Mouse (Mus musculus) CH12.LX (cell line): ENCODE measurements around the gene Galnt17.

Experiments used
- CTCF ChIP-seq, 2 experiments: IDR thresholded peaks in 1 of 2; conservative IDR thresholded peaks in 1 of 2; 2 replicates each; pipeline ENCODE4 v1.5.1; 2011 to 2012; ENCODE audit warnings: low read depth in 2 of 2, low read length in 2 of 2, improper control_type of control experiment in 1 of 2, inconsistent platforms in 1 of 2, mild to moderate bottlenecking in 1 of 2, moderate library complexity in 1 of 2
- EP300 ChIP-seq: IDR thresholded peaks from 2 replicates; pipeline ENCODE4 v1.6.1; 2011; ENCODE audit warnings: low read length, improper control_type of control experiment
- KAT2A ChIP-seq: IDR thresholded peaks from 2 replicates; pipeline ENCODE4 v1.6.1; 2012; ENCODE audit warnings: low read length, improper control_type of control experiment, inconsistent platforms; ENCODE audit not compliant: insufficient replicate concordance
- POLR2A ChIP-seq: IDR thresholded peaks from 2 replicates; pipeline ENCODE4 v1.6.1; 2011; ENCODE audit warnings: low read depth, mild to moderate bottlenecking, improper control_type of control experiment, low read length
- RCOR1 ChIP-seq: conservative IDR thresholded peaks from 2 replicates; pipeline ENCODE4 v1.6.1; 2012; ENCODE audit warnings: low read depth, mild to moderate bottlenecking, inconsistent platforms, low read length, improper control_type of control experiment

DNA sequence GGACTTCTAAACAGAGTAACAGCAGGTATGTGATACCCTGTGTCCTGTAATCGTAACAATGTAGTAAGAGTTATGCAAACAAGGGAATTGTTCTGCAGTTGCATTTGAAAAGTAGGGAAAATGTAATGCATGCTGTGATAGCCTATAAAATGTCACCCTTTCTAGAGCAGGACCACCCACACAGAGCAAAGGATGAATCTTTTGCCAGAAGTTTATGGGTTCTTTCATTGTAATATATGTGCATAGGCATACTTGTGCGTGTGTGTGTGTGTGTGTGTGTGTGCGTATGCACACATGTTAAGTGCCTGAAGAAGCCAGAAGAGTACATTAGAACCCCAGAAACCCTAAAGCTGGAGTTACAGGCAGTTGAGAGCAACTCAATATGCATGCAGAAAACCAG lies 59.9 kb downstream of the Galnt17 start:
- TF ChIP-seq POLR2A (no peak), KAT2A (no peak), EP300 (no peak), CTCF (conservative IDR thresholded peaks at IDR 0.05 in 1 of 2, IDR thresholded peaks at IDR 0.05 in 1 of 2; ENCODE audit: low read depth in 2 of 2, low read length in 2 of 2) (no peak), RCOR1 (no peak)
